Mouse (Mus musculus) WW6 (cell line): ENCODE results near the gene Bora.

Source experiments
- DNase-seq: peaks from one replicate; pipeline ENCODE4 v3.0.0-alpha.2; 2013; ENCODE audit warnings: low read depth, low spot score

Gene Bora

GRCm38 (mm10) chr14:99060616-99061015, 14.6 kb downstream of the Bora start:
- DNase-seq, result no peak

DNA sequence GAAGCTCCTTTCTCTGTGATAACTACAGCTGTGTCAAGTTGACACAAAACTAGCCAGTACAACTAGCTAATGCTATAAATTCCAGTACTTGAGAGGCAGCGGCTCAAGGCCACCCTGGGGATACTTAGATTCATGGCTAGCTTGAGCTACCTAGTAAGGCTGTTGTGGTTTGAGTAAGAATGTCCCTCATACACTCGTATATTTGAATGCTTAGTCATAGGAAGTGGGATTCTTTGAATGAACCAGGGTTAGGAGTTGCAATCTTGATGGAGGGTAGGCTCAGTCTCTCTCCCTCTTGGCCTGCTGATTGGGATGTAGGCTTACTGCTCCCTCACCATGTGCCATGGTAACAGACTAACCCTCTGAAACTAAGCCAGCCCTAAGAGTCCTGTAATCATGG, 17.1 kb downstream of the Bora start:
- DNase-seq, result no peak

- DNase-seq, result no peak
Measured at GRCm38 (mm10) chr14:99071146-99071545, 25.1 kb downstream of the Bora start.

DNA sequence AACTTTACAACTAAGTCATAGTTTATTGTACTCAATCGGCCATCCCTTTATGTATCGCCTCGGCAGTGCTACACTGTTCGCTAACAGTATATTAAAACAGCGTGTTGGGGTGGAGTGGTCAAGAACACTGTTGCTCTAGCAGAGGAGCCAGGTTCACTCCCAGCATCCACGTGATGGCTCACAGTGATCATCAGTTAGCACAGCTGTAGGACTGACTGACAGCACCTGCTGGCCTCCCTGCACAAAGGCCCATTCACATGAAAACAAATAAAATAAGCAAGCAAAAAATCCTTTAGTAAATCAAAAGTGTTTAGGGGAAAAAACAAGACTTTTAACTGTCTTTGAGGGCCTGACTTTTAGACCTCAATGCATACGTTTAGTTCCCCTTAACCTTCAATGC, 42.9 kb downstream of the Bora start:
- no peak for DNase-seq

GRCm38 (mm10) chr14:99099267-99099966, 53.4 kb downstream of the Bora start, which contains the start of the genes Pibf1 and Dis3:
Pibf1 (plus strand) TSS chr14:99099424.
Dis3 (minus strand) TSS chr14:99099770.
- peak; percentile 96 for DNase-seq

DNA sequence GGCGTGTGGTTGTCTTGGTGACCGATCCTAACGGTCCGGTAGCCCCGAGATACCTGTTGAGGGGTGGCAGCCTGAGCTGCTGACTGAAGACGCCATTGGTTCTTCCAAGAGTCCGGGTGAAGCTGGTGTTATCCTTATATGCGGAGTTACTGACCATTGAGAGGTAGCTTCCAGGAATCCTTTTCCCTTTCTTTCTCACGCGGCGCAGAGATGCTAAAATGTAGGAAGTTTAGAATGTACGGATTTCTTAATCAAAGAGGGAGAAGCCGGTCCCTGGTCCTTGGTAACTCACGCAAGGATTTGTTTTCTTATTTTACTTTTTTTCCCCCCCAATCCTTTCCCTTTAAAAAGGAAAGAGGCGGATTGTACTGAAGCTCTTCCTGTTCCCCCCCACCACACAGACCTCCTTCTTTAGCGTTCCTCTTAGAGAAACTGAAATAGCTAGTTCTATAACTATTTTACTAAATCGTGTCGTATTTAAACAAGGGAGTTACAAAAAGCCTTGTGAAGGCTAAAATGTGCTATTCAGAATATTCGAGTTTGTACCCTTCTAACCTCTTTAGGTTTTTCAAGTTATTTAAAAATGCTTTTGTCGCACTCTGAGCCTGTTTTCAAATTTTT, 54.1 kb downstream of the Bora start:
- no peak for DNase-seq

DNA sequence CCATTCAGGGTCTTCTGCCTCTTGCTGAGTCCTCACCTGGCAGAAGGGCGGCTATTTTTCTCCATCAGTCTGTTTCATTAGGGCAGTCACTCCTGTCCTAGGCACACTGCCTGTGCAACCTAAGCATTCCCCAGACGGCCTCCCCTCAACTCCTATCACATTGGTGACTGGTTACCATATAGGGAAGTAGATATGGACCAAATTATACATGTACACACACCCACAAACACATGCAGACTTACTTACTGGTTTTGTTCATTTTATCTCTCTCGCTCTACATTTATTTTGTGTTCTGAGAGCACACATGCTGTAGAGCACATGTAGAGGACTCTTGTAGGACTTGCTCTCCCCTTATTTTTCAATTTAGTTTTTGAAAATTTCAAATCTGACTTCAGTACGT, 57.0 kb downstream of the Bora start:
- DNase-seq, result no peak

DNA sequence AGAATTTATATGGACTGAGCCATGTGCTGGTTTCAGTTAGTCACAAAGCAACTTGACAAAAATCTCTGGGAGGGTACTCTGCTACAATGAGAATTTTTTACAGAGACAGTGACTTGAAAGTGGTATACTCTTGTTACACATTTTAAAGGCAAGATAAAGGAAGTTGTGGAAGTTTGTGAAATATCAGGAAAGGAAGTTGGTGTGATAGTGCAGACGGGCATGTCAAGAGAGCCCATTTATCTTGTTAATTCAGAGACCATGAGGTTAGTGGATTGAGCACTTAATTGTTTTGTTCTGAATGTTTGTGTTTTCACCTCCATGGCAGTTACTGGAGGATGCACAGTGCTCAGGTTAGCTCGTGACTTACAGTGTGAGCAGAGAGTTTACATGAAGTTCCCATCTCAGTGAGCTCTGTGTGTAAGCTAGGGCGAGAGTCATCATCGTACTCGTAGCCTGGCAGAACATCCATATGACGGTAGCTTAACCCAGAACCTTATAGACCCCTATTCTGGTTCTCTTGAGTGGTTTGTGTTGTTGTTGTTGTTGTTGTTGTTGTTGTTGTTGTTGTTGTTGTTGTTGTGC, 58.6 kb downstream of the Bora start:
- no peak for DNase-seq

DNA sequence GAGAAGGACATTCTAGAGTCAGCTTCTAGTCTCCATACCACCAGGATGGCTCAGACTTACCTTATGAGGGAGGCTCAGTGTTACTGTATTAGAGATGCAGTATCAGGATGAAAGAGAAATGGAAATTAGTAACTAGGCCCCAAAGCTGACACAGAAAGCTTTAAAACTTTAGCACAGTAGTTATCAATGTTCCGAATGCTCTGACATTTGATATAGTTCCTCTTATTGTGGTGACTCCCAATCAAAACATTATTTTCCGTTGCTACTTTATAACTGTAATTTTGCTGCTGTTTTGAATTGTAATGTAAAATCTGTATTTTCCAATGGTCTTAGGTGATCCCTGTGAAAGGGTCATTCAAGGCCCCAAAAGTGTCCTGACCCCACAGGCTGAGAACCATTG, 60.6 kb downstream of the Bora start:
- no peak for DNase-seq

GRCm38 (mm10) chr14:99107631-99108187, 61.7 kb downstream of the Bora start:
- DNase-seq, result no peak

GRCm38 (mm10) chr14:99108762-99109161, 62.7 kb downstream of the Bora start:
- DNase-seq, result no peak

DNA sequence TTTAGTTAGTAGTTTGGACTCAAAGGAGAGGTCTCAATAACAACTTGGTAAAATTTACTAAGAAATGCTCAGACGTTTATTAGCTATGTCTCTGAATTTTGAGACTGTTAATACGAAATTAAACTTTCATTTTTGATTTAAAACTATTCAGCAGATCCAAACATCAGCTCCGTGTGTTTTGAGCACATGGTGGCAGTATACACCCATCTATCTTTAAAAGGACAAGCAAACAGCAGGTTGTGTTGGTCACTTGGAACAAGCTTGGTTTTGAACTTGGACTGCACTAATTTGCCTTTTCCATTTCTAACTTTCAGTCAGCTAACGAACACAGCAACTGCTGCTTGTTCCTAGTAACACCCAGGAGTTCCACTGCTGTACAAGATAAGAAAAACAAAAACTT, 71.6 kb downstream of the Bora start:
- no peak for DNase-seq

- no peak for DNase-seq
Measured at GRCm38 (mm10) chr14:99121584-99122339, 75.7 kb downstream of the Bora start.

DNA sequence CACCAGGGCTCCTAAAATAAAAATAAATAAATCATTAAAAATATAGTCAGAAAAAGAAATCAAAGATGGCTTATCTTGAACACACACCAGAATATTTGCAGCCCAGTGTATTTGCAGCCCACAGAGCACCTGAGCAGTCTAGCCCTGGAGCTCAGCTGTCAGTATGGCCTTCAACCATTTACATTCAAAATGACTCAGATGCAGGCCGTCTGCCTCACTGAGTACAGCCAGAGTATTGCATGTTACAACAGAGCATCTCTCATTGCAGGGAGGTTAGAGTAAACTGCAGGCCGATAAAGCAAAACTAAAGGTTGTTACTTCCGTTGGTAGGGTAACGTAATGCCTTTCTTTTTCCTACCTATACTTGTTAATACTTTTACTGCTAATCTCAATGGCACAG, 78.1 kb downstream of the Bora start:
- no peak for DNase-seq
